Comparison of ENCODE assay signal across 9 mouse cellular contexts in genomic region chr7:13053501-13053900, GRCm38 (mm10). TPM values are rescaled to one million over a fixed set of nuclear protein-coding genes. Genes with fewer than 3 reads are reported as not detected.
DNase-seq lines count a peak whose midpoint lies in the region; ATAC-seq and TF ChIP-seq lines count a peak whose summit lies in the region.
"Had no signal": no experiment of that assay in that cellular context is flagged by ENCODE, and none has a peak within 500 bp of the region (broad histone marks: within the 10 kb centered on the region; RNA-seq: fewer than 3 reads in every experiment).

No protein-coding gene starts in this region.

- H3K4me1 ChIP-seq in heart, adult 2 months (ENCODE audit: control insufficient read depth, insufficient read depth, low read length) = no peaks in the 10 kb centered on the region
- peaks cover 5% of the 10 kb centered on the region; the same call in 1 of the 2 replicates for H3K4me1 ChIP-seq in embryonic facial prominence, embryonic 10.5 days
- peaks cover 6% of the 10 kb centered on the region; the same call in 1 of the 2 replicates for H3K4me1 ChIP-seq in hindbrain, embryonic 12.5 days
- H3K4me1 ChIP-seq in midbrain, embryonic 11.5 days (ENCODE audit: control insufficient read depth, insufficient read depth, low read length) = peaks cover 4% of the 10 kb centered on the region; the same call in 1 of the 2 replicates

- TF ChIP-seq CTCF in heart, adult 2 months (IDR thresholded peaks at IDR 0.05) = no peak

- H3K79me2 ChIP-seq in heart, adult 2 months (replicated peaks; ENCODE audit: control insufficient read depth, insufficient read depth, low read length) = no peaks in the 10 kb centered on the region

- 91% methylated on average over 2 of the region's 2 CpGs for WGBS in heart, adult 2 months
- 94% methylated on average over 2 of the region's 2 CpGs for WGBS in embryonic facial prominence, embryonic 10.5 days
- WGBS in hindbrain, embryonic 12.5 days = 89% methylated on average over 2 of the region's 2 CpGs
- WGBS in midbrain, embryonic 11.5 days = 95% methylated on average over 2 of the region's 2 CpGs

- TF ChIP-seq EP300 in heart, adult 2 months (IDR thresholded peaks at IDR 0.05; ENCODE audit: insufficient read depth, low read depth, low read length) = no peak

- H3K27me3 ChIP-seq in heart, adult 2 months (ENCODE audit: control insufficient read depth, insufficient read depth, low read length) = no peaks in the 10 kb centered on the region
- H3K27me3 ChIP-seq in embryonic facial prominence, embryonic 10.5 days (replicated peaks; ENCODE audit: low read depth, poor library complexity, severe bottlenecking) = no peaks in the 10 kb centered on the region
- no peaks in the 10 kb centered on the region for H3K27me3 ChIP-seq in hindbrain, embryonic 12.5 days
- no peaks in the 10 kb centered on the region for H3K27me3 ChIP-seq in midbrain, embryonic 11.5 days (ENCODE audit: control insufficient read depth, insufficient read depth, low read length)

- no peak overlapping the region for H3K9ac ChIP-seq in heart, adult 2 months (ENCODE audit: low read depth, low read length)
- H3K9ac ChIP-seq in hindbrain, embryonic 12.5 days = peak overlapping the region; percentile 63; the same call in 1 of the 2 replicates
- H3K9ac ChIP-seq in midbrain, embryonic 11.5 days (ENCODE audit: low read length) = peak overlapping the region; percentile 61; the same call in 1 of the 2 replicates

- H3K9me3 ChIP-seq in embryonic facial prominence, embryonic 10.5 days = no peaks in the 10 kb centered on the region
- no peaks in the 10 kb centered on the region for H3K9me3 ChIP-seq in hindbrain, embryonic 12.5 days (replicated peaks)
- H3K9me3 ChIP-seq in midbrain, embryonic 11.5 days (ENCODE audit: control insufficient read depth, low read length) = no peaks in the 10 kb centered on the region

- peak overlapping the region; percentile 59 for H3K4me3 ChIP-seq in heart, adult 2 months
- peak overlapping the region; percentile 71 for H3K4me3 ChIP-seq in embryonic facial prominence, embryonic 10.5 days
- peak overlapping the region; percentile 55; the same call in 1 of the 2 replicates for H3K4me3 ChIP-seq in hindbrain, embryonic 12.5 days
- peak overlapping the region; percentile 58 for H3K4me3 ChIP-seq in midbrain, embryonic 11.5 days (ENCODE audit: low read depth, low read length)

- H3K36me3 ChIP-seq in heart, adult 2 months (ENCODE audit: control insufficient read depth, insufficient read depth, low read length) = no peaks in the 10 kb centered on the region
- H3K36me3 ChIP-seq in embryonic facial prominence, embryonic 10.5 days (replicated peaks) = no peaks in the 10 kb centered on the region
- H3K36me3 ChIP-seq in hindbrain, embryonic 12.5 days = no peaks in the 10 kb centered on the region
- H3K36me3 ChIP-seq in midbrain, embryonic 11.5 days (ENCODE audit: control insufficient read depth, insufficient read depth, low read length) = no peaks in the 10 kb centered on the region

- DNase-seq in heart, adult 2 months = no peak
- no peak for DNase-seq in heart, adult 9 months (ENCODE audit: low spot score in 2 of 2)
- DNase-seq in embryonic facial prominence, embryonic 10.5 days (ENCODE audit: low spot score) = no peak
- no peak for DNase-seq in midbrain, embryonic 11.5 days (ENCODE audit: low spot score, missing footprints)
- no peak for DNase-seq in frontal cortex, adult 2 months (ENCODE audit: extremely low spot score in 1 of 2, low spot score in 1 of 2)
- DNase-seq in kidney, postnatal 25 days = no peak

- H3K27ac ChIP-seq in heart, adult 2 months = peak overlapping the region; percentile 89; the same call in 1 of the 2 replicates
- H3K27ac ChIP-seq in embryonic facial prominence, embryonic 10.5 days (replicated peaks) = peak overlapping the region; percentile 95
- 0 out of 2 replicates have a peak overlapping the region, but pooled peaks have one; percentile 94 for H3K27ac ChIP-seq in hindbrain, embryonic 12.5 days
- H3K27ac ChIP-seq in midbrain, embryonic 11.5 days (ENCODE audit: low read depth, low read length) = no peak overlapping the region

- no peak for TF ChIP-seq POLR2A in heart, adult 2 months (IDR thresholded peaks at IDR 0.05; ENCODE audit: insufficient read depth, low read depth, low read length)

- intact Hi-C loops in heart, adult 2 months (cut with DNase I) = loop anchor here (5.0 kb wide), 1 partner anchor 224 kb away; the partner anchor contains the start of genes Lig1 and Zswim9

- ATAC-seq in hindbrain, embryonic 12.5 days (ENCODE audit: low FRiP score) = no peak
- ATAC-seq in midbrain, embryonic 11.5 days (ENCODE audit: low FRiP score) = no peak
- ATAC-seq in megakaryocyte, adult 5-6 weeks (ENCODE audit: poor library complexity, severe bottlenecking) = no peak

- peak overlapping the region; percentile 47 for H3K4me2 ChIP-seq in hindbrain, embryonic 12.5 days (replicated peaks)
- H3K4me2 ChIP-seq in midbrain, embryonic 11.5 days = peak overlapping the region; percentile 54

RNA-seq across cellular contexts. Expression of gene Mzf1, which starts 1.1 kb away (rescaled TPM):
- total RNA-seq in heart, adult 2 months (2021) = under 1 TPM; 0.45 to 0.50 TPM
- polyA plus RNA-seq in heart, adult 2 months (2012; rRNA removed) = 0.47 and 0.59 TPM in 2 replicates
- polyA plus RNA-seq in embryonic facial prominence, embryonic 10.5 days (2016; fragmentation: Nextera tagmentation; extraction: Ambion mirVana) = 2.4 and 2.8 TPM in 2 replicates
- 4.9 and 5.7 TPM in 2 replicates for polyA plus RNA-seq in hindbrain, embryonic 12.5 days (2016; fragmentation: Nextera tagmentation; extraction: Ambion mirVana)
- 1.3 and 2.7 TPM in 2 replicates for polyA plus RNA-seq in midbrain, embryonic 11.5 days (2014; fragmentation: Nextera tagmentation; extraction: Ambion mirVana)
- polyA plus RNA-seq in frontal cortex, adult 2 months (2012; rRNA removed) = 15.4 and 16.7 TPM in 2 replicates
- 0.16 and 0.52 TPM in 2 replicates for total RNA-seq in megakaryocyte, adult 5-6 weeks (2015)
- total RNA-seq in megakaryocyte, adult 5-6 weeks (2017) = 0.29 and 0.45 TPM in 2 replicates

RNA-seq across cellular contexts. Expression of gene Ube2m, which starts 15.4 kb away (rescaled TPM):
- total RNA-seq in heart, adult 2 months (2021) = 100 to 1,000 TPM; 169 to 201 TPM
- polyA plus RNA-seq in heart, adult 2 months (2012; rRNA removed) = 242 and 328 TPM in 2 replicates
- 157 and 159 TPM in 2 replicates for polyA plus RNA-seq in embryonic facial prominence, embryonic 10.5 days (2016; fragmentation: Nextera tagmentation; extraction: Ambion mirVana)
- 173 and 180 TPM in 2 replicates for polyA plus RNA-seq in hindbrain, embryonic 12.5 days (2016; fragmentation: Nextera tagmentation; extraction: Ambion mirVana)
- 152 and 166 TPM in 2 replicates for polyA plus RNA-seq in midbrain, embryonic 11.5 days (2014; fragmentation: Nextera tagmentation; extraction: Ambion mirVana)
- polyA plus RNA-seq in frontal cortex, adult 2 months (2012; rRNA removed) = 362 and 411 TPM in 2 replicates
- 92.1 and 97.9 TPM in 2 replicates for total RNA-seq in megakaryocyte, adult 5-6 weeks (2015)
- total RNA-seq in megakaryocyte, adult 5-6 weeks (2017) = 86.1 and 101 TPM in 2 replicates

RNA-seq across cellular contexts. Expression of gene Chmp2a, which starts 18.9 kb away (rescaled TPM):
- 100 to 1,000 TPM; 137 to 139 TPM for total RNA-seq in heart, adult 2 months (2021)
- polyA plus RNA-seq in heart, adult 2 months (2012; rRNA removed) = 66.1 and 99.2 TPM in 2 replicates
- 89.1 and 93.0 TPM in 2 replicates for polyA plus RNA-seq in embryonic facial prominence, embryonic 10.5 days (2016; fragmentation: Nextera tagmentation; extraction: Ambion mirVana)
- polyA plus RNA-seq in hindbrain, embryonic 12.5 days (2016; fragmentation: Nextera tagmentation; extraction: Ambion mirVana) = 148 and 152 TPM in 2 replicates
- 133 and 140 TPM in 2 replicates for polyA plus RNA-seq in midbrain, embryonic 11.5 days (2014; fragmentation: Nextera tagmentation; extraction: Ambion mirVana)
- polyA plus RNA-seq in frontal cortex, adult 2 months (2012; rRNA removed) = 239 and 244 TPM in 2 replicates
- 239 and 269 TPM in 2 replicates for total RNA-seq in megakaryocyte, adult 5-6 weeks (2015)
- 272 and 348 TPM in 2 replicates for total RNA-seq in megakaryocyte, adult 5-6 weeks (2017)

RNA-seq across cellular contexts. Expression of gene Vmn1r85, which starts 41.5 kb away (rescaled TPM):
- total RNA-seq in heart, adult 2 months (2021) = not detected
- polyA plus RNA-seq in heart, adult 2 months (2012; rRNA removed) = not detected in 2 replicates
- not detected in 2 replicates for polyA plus RNA-seq in embryonic facial prominence, embryonic 10.5 days (2016; fragmentation: Nextera tagmentation; extraction: Ambion mirVana)
- polyA plus RNA-seq in hindbrain, embryonic 12.5 days (2016; fragmentation: Nextera tagmentation; extraction: Ambion mirVana) = not detected in 2 replicates
- not detected in 2 replicates for polyA plus RNA-seq in midbrain, embryonic 11.5 days (2014; fragmentation: Nextera tagmentation; extraction: Ambion mirVana)
- 0.06 TPM in 1 of 2 replicates, not detected in the other for polyA plus RNA-seq in frontal cortex, adult 2 months (2012; rRNA removed)
- total RNA-seq in megakaryocyte, adult 5-6 weeks (2015) = not detected in 2 replicates
- total RNA-seq in megakaryocyte, adult 5-6 weeks (2017) = not detected in 2 replicates
- total RNA-seq: hematopoietic stem cell, adult 5-6 weeks had no signal

RNA-seq across cellular contexts. Expression of gene Zbtb45, which starts 43.7 kb away (rescaled TPM):
- total RNA-seq in heart, adult 2 months (2021) = 1 to 10 TPM; 6.8 to 9.3 TPM
- polyA plus RNA-seq in heart, adult 2 months (2012; rRNA removed) = 8.6 and 14.1 TPM in 2 replicates
- 27.2 and 28.4 TPM in 2 replicates for polyA plus RNA-seq in embryonic facial prominence, embryonic 10.5 days (2016; fragmentation: Nextera tagmentation; extraction: Ambion mirVana)
- polyA plus RNA-seq in hindbrain, embryonic 12.5 days (2016; fragmentation: Nextera tagmentation; extraction: Ambion mirVana) = 32.6 and 35.0 TPM in 2 replicates
- 25.7 and 32.8 TPM in 2 replicates for polyA plus RNA-seq in midbrain, embryonic 11.5 days (2014; fragmentation: Nextera tagmentation; extraction: Ambion mirVana)
- 34.3 and 36.8 TPM in 2 replicates for polyA plus RNA-seq in frontal cortex, adult 2 months (2012; rRNA removed)
- 7.4 and 11.0 TPM in 2 replicates for total RNA-seq in megakaryocyte, adult 5-6 weeks (2015)
- 6.6 and 9.5 TPM in 2 replicates for total RNA-seq in megakaryocyte, adult 5-6 weeks (2017)
